Mouse (Mus musculus) macrophage (primary cell): Measurements from ENCODE around the gene Echs1. TPM values are rescaled to one million over a fixed set of nuclear protein-coding genes. Genes with fewer than 3 reads are reported as not detected.
A peak's percentile ranks its signal among the peaks of the same experiment; 100 is the strongest.

Experiments
- H3K27ac ChIP-seq: fragments of 350-480 bp; formaldehyde crosslinking; 2 replicates; pipeline ENCODE4 v1.9.0; 2021
- H3K36me3 ChIP-seq: fragments of 350-480 bp; formaldehyde crosslinking; 2 replicates; pipeline ENCODE4 v1.9.0; 2021; ENCODE audit errors: inconsistent target
- H3K4me3 ChIP-seq: fragments of 350-480 bp; formaldehyde crosslinking; 2 replicates; pipeline ENCODE4 v1.9.0; 2021; ENCODE audit errors: inconsistent target
- H3K79me2 ChIP-seq: fragments of 350-480 bp; formaldehyde crosslinking; 2 replicates; pipeline ENCODE4 v1.9.0; 2021; ENCODE audit errors: inconsistent target
- WGBS: methylation state at CpG from one replicate; pipeline ENCODE4 v1.1.7; 2026; ENCODE audit warnings: inconsistent platforms; ENCODE audit not compliant: missing documents; 5-methylcytosine and 5-hydroxymethylcytosine counted together
- polyA plus RNA-seq: library from polyadenylated mRNA; stranded (reverse); fragments of 250-400 nt; gene quantifications from 3 replicates; pipeline ENCODE4 v1.2.4, GENCODE M21; 2018; ENCODE audit warnings: inconsistent platforms

The Echs1 gene
- polyA plus RNA-seq, 1 experiment from 2014 or later = 47.2 TPM

GRCm38 (mm10) chr7:140127911-140128310, 11.6 kb upstream of the Echs1 start:
- H3K79me2 ChIP-seq = peaks cover 30% of the 10 kb centered on the region; the same call in 1 of the 2 replicates
- 0% methylated on average over 2 of the region's 2 CpGs for WGBS
- peaks cover 17% of the 10 kb centered on the region for H3K36me3 ChIP-seq
- no peak overlapping the region; the same call in 1 of the 2 replicates for H3K4me3 ChIP-seq
- H3K27ac ChIP-seq = peak overlapping the region; percentile 94

GRCm38 (mm10) chr7:140126934-140127333, 10.7 kb upstream of the Echs1 start:
- Histone ChIP-seq H3K36me3 (peaks cover 17% of the 10 kb centered on the region), H3K79me2 (peaks cover 30% of the 10 kb centered on the region; the same call in 1 of the 2 replicates), H3K4me3 (peak overlapping the region; percentile 26), H3K27ac (peak overlapping the region; percentile 94)
- 32% methylated on average over 3 of the region's 3 CpGs for WGBS

GRCm38 (mm10) chr7:140126022-140126350, 9.7 kb upstream of the Echs1 start:
- WGBS = 4% methylated on average over 5 of the region's 5 CpGs
- Histone ChIP-seq H3K27ac (peak overlapping the region; percentile 78), H3K79me2 (peaks cover 30% of the 10 kb centered on the region; the same call in 1 of the 2 replicates), H3K4me3 (peak overlapping the region; percentile 72), H3K36me3 (peaks cover 17% of the 10 kb centered on the region)

GRCm38 (mm10) chr7:140125278-140126021, 9.2 kb upstream of the Echs1 start:
- Histone ChIP-seq H3K4me3 (peak overlapping the region; percentile 72), H3K27ac (peak overlapping the region; percentile 78), H3K36me3 (peaks cover 13% of the 10 kb centered on the region), H3K79me2 (peaks cover 30% of the 10 kb centered on the region; the same call in 1 of the 2 replicates)
- 3% methylated on average over 34 of the region's 40 CpGs for WGBS

- Histone ChIP-seq H3K79me2 (peaks cover 25% of the 10 kb centered on the region; the same call in 1 of the 2 replicates), H3K27ac (no peak overlapping the region), H3K36me3 (peaks cover 2% of the 10 kb centered on the region; the same call in 1 of the 2 replicates), H3K4me3 (no peak overlapping the region)
- 100% methylated on average over 1 of the region's 1 CpGs for WGBS
Measured at GRCm38 (mm10) chr7:140124382-140124781, 8.1 kb upstream of the Echs1 start.

GRCm38 (mm10) chr7:140122765-140123164, 6.5 kb upstream of the Echs1 start:
- Histone ChIP-seq H3K36me3 (no peaks in the 10 kb centered on the region), H3K27ac (no peak overlapping the region), H3K79me2 (peaks cover 14% of the 10 kb centered on the region; the same call in 1 of the 2 replicates), H3K4me3 (no peak overlapping the region)
- WGBS = 65% methylated on average over 4 of the region's 4 CpGs

GRCm38 (mm10) chr7:140121338-140121910, 5.1 kb upstream of the Echs1 start:
- Histone ChIP-seq H3K27ac (no peak overlapping the region), H3K36me3 (no peaks in the 10 kb centered on the region), H3K4me3 (no peak overlapping the region), H3K79me2 (peaks cover 7% of the 10 kb centered on the region; the same call in 1 of the 2 replicates)
- WGBS = 77% methylated on average over 10 of the region's 13 CpGs

GRCm38 (mm10) chr7:140120484-140120883, 4.2 kb upstream of the Echs1 start:
- Histone ChIP-seq H3K79me2 (peaks cover 6% of the 10 kb centered on the region; the same call in 1 of the 2 replicates), H3K27ac (no peak overlapping the region), H3K4me3 (no peak overlapping the region), H3K36me3 (no peaks in the 10 kb centered on the region)
- 90% methylated on average over 2 of the region's 2 CpGs for WGBS

- Histone ChIP-seq H3K36me3 (peaks cover 4% of the 10 kb centered on the region; the same call in 1 of the 2 replicates), H3K79me2 (peaks cover 20% of the 10 kb centered on the region; the same call in 1 of the 2 replicates), H3K4me3 (peak within 1 kb of the TSS; percentile 92), H3K27ac (peak within 1 kb of the TSS; percentile 87)
- under 1% methylated on average over 23 of the region's 23 CpGs for WGBS
Measured at GRCm38 (mm10) chr7:140115583-140116328, 520 bp downstream of the Echs1 start, which contains the start of gene Paox. Gene Paox, plus strand, starts transcription at chr7:140115799.

GRCm38 (mm10) chr7:140111943-140112342, 4.3 kb downstream of the Echs1 start:
- Histone ChIP-seq H3K4me3 (no peak overlapping the region), H3K27ac (peak overlapping the region; percentile 47), H3K79me2 (peaks cover 20% of the 10 kb centered on the region; the same call in 1 of the 2 replicates), H3K36me3 (peaks cover 39% of the 10 kb centered on the region)
- WGBS = 32% methylated on average over 3 of the region's 3 CpGs

GRCm38 (mm10) chr7:140104009-140104408, 12.3 kb downstream of the Echs1 start:
- 92% methylated on average over 4 of the region's 4 CpGs for WGBS
- H3K79me2 ChIP-seq = no peaks in the 10 kb centered on the region
- no peak overlapping the region for H3K27ac ChIP-seq
- H3K36me3 ChIP-seq = peaks cover 33% of the 10 kb centered on the region
- H3K4me3 ChIP-seq = no peak overlapping the region

- WGBS = 8% methylated on average over 30 of the region's 30 CpGs
- Histone ChIP-seq H3K27ac (no peak within 1 kb of the TSS), H3K79me2 (no peaks in the 10 kb centered on the region), H3K36me3 (peaks cover 18% of the 10 kb centered on the region), H3K4me3 (peak within 1 kb of the TSS; percentile 30)
Measured at GRCm38 (mm10) chr7:140101993-140102860, 14.0 kb downstream of the Echs1 start, which contains the start of gene Fuom. Gene Fuom, minus strand, starts transcription at chr7:140102441.

- Histone ChIP-seq H3K4me3 (peak overlapping the region; percentile 30; the same call in 1 of the 2 replicates), H3K27ac (no peak overlapping the region), H3K36me3 (peaks cover 11% of the 10 kb centered on the region), H3K79me2 (no peaks in the 10 kb centered on the region)
- WGBS = 96% methylated on average over 8 of the region's 10 CpGs
Measured at GRCm38 (mm10) chr7:140101498-140101897, 14.8 kb downstream of the Echs1 start.

GRCm38 (mm10) chr7:140098466-140098865, 17.8 kb downstream of the Echs1 start:
- no peaks in the 10 kb centered on the region for H3K36me3 ChIP-seq
- H3K27ac ChIP-seq = no peak overlapping the region
- 100% methylated on average over 1 of the region's 1 CpGs for WGBS
- H3K4me3 ChIP-seq = no peak overlapping the region
- H3K79me2 ChIP-seq = no peaks in the 10 kb centered on the region
